Mouse (Mus musculus) forebrain, postnatal 0 days (tissue): ENCODE data around the gene Ppt1. TPM values are rescaled to one million over a fixed set of nuclear protein-coding genes. Genes with fewer than 3 reads are reported as not detected.

Experiments used
- ATAC-seq: fragments of 200-750 bp; cut with Nextera tagmentation; 2 replicates; pipeline ENCODE4 v1.8.0; 2017; ENCODE audit warnings: mild to moderate bottlenecking, moderate library complexity
- DNase-seq: peaks from one replicate; pipeline ENCODE4 v3.0.0-alpha.2; 2015
- H3K27ac ChIP-seq: fragments of 300-500 bp; sonication (generic); 2 replicates; pipeline ENCODE4 v1.5.1; 2014; ENCODE audit warnings: low read depth, mild to moderate bottlenecking, antibody characterized with exemption, low read length, moderate library complexity, mixed read lengths
- H3K27me3 ChIP-seq: fragments of 300-500 bp; sonication (generic); 2 replicates; pipeline ENCODE4 v1.6.1; 2014; ENCODE audit warnings: mild to moderate bottlenecking, low read length, mixed read lengths; ENCODE audit not compliant: insufficient read depth
- H3K36me3 ChIP-seq: fragments of 300-500 bp; sonication (generic); 2 replicates; pipeline ENCODE4 v1.6.1; 2014; ENCODE audit warnings: mild to moderate bottlenecking, moderate library complexity; ENCODE audit not compliant: insufficient read depth
- H3K4me1 ChIP-seq: fragments of 300-500 bp; sonication (generic); 2 replicates; pipeline ENCODE4 v1.6.1; 2014; ENCODE audit warnings: antibody characterized with exemption; ENCODE audit not compliant: insufficient read depth
- H3K4me2 ChIP-seq: fragments of 300-500 bp; sonication (generic); 2 replicates; pipeline ENCODE4 v1.6.1; 2014; ENCODE audit warnings: low read depth, mild to moderate bottlenecking, moderate library complexity
- H3K4me3 ChIP-seq: fragments of 300-500 bp; sonication (generic); 2 replicates; pipeline ENCODE4 v1.5.1; 2014; ENCODE audit warnings: low read depth, low read length, mixed read lengths
- H3K9ac ChIP-seq: fragments of 300-500 bp; sonication (generic); 2 replicates; pipeline ENCODE4 v1.6.1; 2014; ENCODE audit warnings: mild to moderate bottlenecking
- H3K9me3 ChIP-seq: fragments of 300-500 bp; sonication (generic); 2 replicates; pipeline ENCODE4 v1.6.1; 2016; ENCODE audit warnings: low read length
- CTCF ChIP-seq: sonication (generic); IDR thresholded peaks from 2 replicates; pipeline ENCODE4 v1.5.1; 2016; ENCODE audit warnings: antibody characterized with exemption, control low read depth, low read depth
- WGBS: fragments of 180-500 bp; shearing (Covaris S2); extraction: QIAGEN DNeasy Blood & Tissue Kit; methylation state at CpG from one replicate; pipeline ENCODE4 v1.1.7; 2014; 5-methylcytosine and 5-hydroxymethylcytosine counted together
- polyA plus RNA-seq: library from polyadenylated mRNA; unstranded; fragments of >200 nt; fragmentation: Nextera tagmentation; extraction: Ambion mirVana; gene quantifications from 2 replicates; pipeline ENCODE4 v1.2.1, GENCODE M21; 2015
- total RNA-seq: library from RNA; depleted of rRNA; stranded (reverse); fragments of >200 nt; gene quantifications from 2 replicates; pipeline ENCODE4 v1.2.3, GENCODE M21; 2014; rRNA removed

The Ppt1 gene
- total and polyA plus RNA-seq, 2 experiments from 2014 or later = 53.8 to 68.7 TPM

DNA sequence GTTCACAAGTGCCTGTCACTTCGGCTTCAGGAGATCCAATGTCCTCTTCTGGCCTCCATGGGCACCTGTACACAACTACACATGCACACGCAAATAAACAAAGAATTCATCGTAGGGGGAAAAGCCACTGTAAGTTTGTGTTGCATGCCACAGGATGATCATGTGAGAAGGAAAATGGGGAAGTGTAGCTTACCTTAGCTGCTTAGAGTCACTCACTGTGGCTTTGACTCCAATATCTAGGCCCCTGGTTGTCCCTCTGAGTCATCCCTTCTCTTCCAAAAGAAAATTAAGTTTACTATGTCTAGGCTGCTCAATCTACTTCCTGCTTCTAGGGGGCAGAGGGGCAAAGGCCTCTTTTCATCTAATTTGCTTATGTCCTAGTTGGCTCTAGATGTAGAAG lies 67.7 kb downstream of the Ppt1 start:
- Histone ChIP-seq H3K27ac (no peak overlapping the region), H3K4me1 (no peaks in the 10 kb centered on the region), H3K36me3 (no peaks in the 10 kb centered on the region), H3K4me2 (no peak overlapping the region), H3K4me3 (no peak overlapping the region), H3K9me3 (no peaks in the 10 kb centered on the region), H3K27me3 (no peaks in the 10 kb centered on the region), H3K9ac (no peak overlapping the region)
- ATAC-seq = no peak
- no peak for DNase-seq
- TF ChIP-seq CTCF = no peak
- WGBS = 94% methylated on average over 3 of the region's 3 CpGs

DNA sequence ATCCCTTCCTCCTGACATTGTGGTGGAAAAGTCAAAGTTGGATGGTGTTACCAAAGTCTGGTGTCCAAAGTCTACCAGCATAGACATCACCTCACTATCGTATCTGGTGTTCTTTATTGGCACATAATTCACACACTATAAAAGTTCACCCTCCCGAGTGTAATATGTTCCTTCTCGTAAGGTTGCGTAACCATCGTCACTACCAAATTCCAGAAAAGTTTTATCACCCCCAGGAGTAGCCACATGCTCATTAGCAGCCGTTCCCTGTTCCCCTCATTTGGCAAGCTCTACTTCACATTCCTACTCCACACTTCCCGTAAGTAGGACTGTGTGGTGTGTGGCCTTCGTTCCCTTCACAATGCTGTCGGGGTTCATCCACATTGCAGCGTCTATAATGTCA lies 69.3 kb downstream of the Ppt1 start:
- Histone ChIP-seq H3K9ac (no peak overlapping the region), H3K9me3 (no peaks in the 10 kb centered on the region), H3K4me2 (no peak overlapping the region), H3K27ac (no peak overlapping the region), H3K27me3 (no peaks in the 10 kb centered on the region), H3K36me3 (no peaks in the 10 kb centered on the region), H3K4me3 (no peak overlapping the region), H3K4me1 (0 out of 2 replicates have a peak, but pooled peaks cover 4% of the 10 kb centered on the region)
- no peak for TF ChIP-seq CTCF
- 74% methylated on average over 10 of the region's 10 CpGs for WGBS
- no peak for DNase-seq
- no peak for ATAC-seq

Other genes starting within 250 kb of the Ppt1 start
- not detected in 2 replicates for gene 9530002B09Rik, start 147.0 kb upstream of the Ppt1 start, total RNA-seq
- not detected in 2 replicates for gene 9530002B09Rik, start 147.0 kb upstream of the Ppt1 start, polyA plus RNA-seq
- 155 and 161 TPM in 2 replicates for gene Cap1, start 49.8 kb downstream of the Ppt1 start, total RNA-seq
- 68.5 and 75.2 TPM in 2 replicates for gene Cap1, start 49.8 kb downstream of the Ppt1 start, polyA plus RNA-seq
- 34.7 and 40.7 TPM in 2 replicates for gene Mfsd2a, start 124.9 kb downstream of the Ppt1 start, total RNA-seq
- 30.6 and 33.4 TPM in 2 replicates for gene Mfsd2a, start 124.9 kb downstream of the Ppt1 start, polyA plus RNA-seq
- gene Mycl, start 159.4 kb downstream of the Ppt1 start, total RNA-seq = 106 and 113 TPM in 2 replicates
- gene Mycl, start 159.4 kb downstream of the Ppt1 start, polyA plus RNA-seq = 65.9 and 67.6 TPM in 2 replicates
- gene Trit1, start 180.4 kb downstream of the Ppt1 start, total RNA-seq = 22.8 and 23.7 TPM in 2 replicates
- 20.4 and 22.1 TPM in 2 replicates for gene Trit1, start 180.4 kb downstream of the Ppt1 start, polyA plus RNA-seq